Comparison of ENCODE assay signal across 10 mouse cellular contexts in genomic region chr9:63816540-63816939, GRCm38 (mm10). TPM values are rescaled to one million over a fixed set of nuclear protein-coding genes. Genes with fewer than 3 reads are reported as not detected.
DNase-seq lines count a peak whose midpoint lies in the region; ATAC-seq and TF ChIP-seq lines count a peak whose summit lies in the region.
"Had no signal": no experiment of that assay in that cellular context is flagged by ENCODE, and none has a peak within 500 bp of the region (broad histone marks: within the 10 kb centered on the region; RNA-seq: fewer than 3 reads in every experiment).

No protein-coding gene starts in this region.

- no peaks in the 10 kb centered on the region for H3K27me3 ChIP-seq in forebrain, postnatal 0 days (ENCODE audit: insufficient read depth, low read length)
- no peaks in the 10 kb centered on the region for H3K27me3 ChIP-seq in forebrain, embryonic 10.5 days (ENCODE audit: poor library complexity, severe bottlenecking)
- H3K27me3 ChIP-seq in midbrain, postnatal 0 days (ENCODE audit: insufficient read depth, low read length), result no peaks in the 10 kb centered on the region
- no peaks in the 10 kb centered on the region for H3K27me3 ChIP-seq in midbrain, embryonic 16.5 days (ENCODE audit: control insufficient read depth, insufficient read depth, low read depth, low read length)
- no peaks in the 10 kb centered on the region for H3K27me3 ChIP-seq in liver, embryonic 14.5 days (ENCODE audit: control insufficient read depth, insufficient read depth, low read length)

- H3K4me3 ChIP-seq in forebrain, postnatal 0 days (ENCODE audit: low read depth, low read length), result no peak overlapping the region
- no peak overlapping the region for H3K4me3 ChIP-seq in forebrain, embryonic 10.5 days
- H3K4me3 ChIP-seq in midbrain, postnatal 0 days (ENCODE audit: low read depth, low read length), result no peak overlapping the region
- H3K4me3 ChIP-seq in midbrain, embryonic 16.5 days (ENCODE audit: low read depth, low read length), result no peak overlapping the region
- no peak overlapping the region for H3K4me3 ChIP-seq in liver, embryonic 14.5 days (ENCODE audit: insufficient read depth in 1 of 2, low read depth in 2 of 2, low read length in 2 of 2)
- H3K4me3 ChIP-seq: hindbrain, embryonic 10.5 days had no signal

- 75% methylated on average over 2 of the region's 2 CpGs for WGBS in forebrain, postnatal 0 days
- 62% methylated on average over 2 of the region's 2 CpGs for WGBS in forebrain, embryonic 10.5 days
- 68% methylated on average over 2 of the region's 2 CpGs for WGBS in midbrain, postnatal 0 days
- WGBS in midbrain, embryonic 16.5 days, result 55% methylated on average over 2 of the region's 2 CpGs
- WGBS in liver, embryonic 14.5 days (ENCODE audit: insufficient replicate concordance), result 39% methylated on average over 2 of the region's 2 CpGs

- no peak for DNase-seq in forebrain, postnatal 0 days
- DNase-seq in forebrain, embryonic 10.5 days (ENCODE audit: extremely low spot score, low spot score), result no peak
- DNase-seq in midbrain, postnatal 0 days (ENCODE audit: low spot score), result no peak
- peak in 1 of 3 experiments; percentile 10 for DNase-seq in liver, embryonic 14.5 days (ENCODE audit: low read depth in 3 of 3, low spot score in 3 of 3)
- peak; percentile 41 to 46 for DNase-seq in thymus, postnatal 36 days
- DNase-seq in retina, embryonic 14.5 days (ENCODE audit: low spot score), result no peak
- no peak for DNase-seq in gastrocnemius, adult 18-20 months (ENCODE audit: low spot score)

- H3K9me3 ChIP-seq in forebrain, postnatal 0 days (ENCODE audit: low read length), result no peaks in the 10 kb centered on the region
- peaks cover 5% of the 10 kb centered on the region for H3K9me3 ChIP-seq in forebrain, embryonic 10.5 days
- H3K9me3 ChIP-seq in midbrain, postnatal 0 days (ENCODE audit: low read length), result no peaks in the 10 kb centered on the region
- H3K9me3 ChIP-seq in midbrain, embryonic 16.5 days (replicated peaks; ENCODE audit: control insufficient read depth, low read length, poor library complexity, severe bottlenecking), result no peaks in the 10 kb centered on the region
- H3K9me3 ChIP-seq in liver, embryonic 14.5 days (ENCODE audit: control insufficient read depth, low read length), result no peaks in the 10 kb centered on the region

- H3K9ac ChIP-seq in forebrain, postnatal 0 days, result no peak overlapping the region
- H3K9ac ChIP-seq in midbrain, postnatal 0 days (replicated peaks; ENCODE audit: low read length, poor library complexity, severe bottlenecking), result no peak overlapping the region
- no peak overlapping the region for H3K9ac ChIP-seq in midbrain, embryonic 16.5 days (ENCODE audit: low read depth, low read length)
- no peak overlapping the region for H3K9ac ChIP-seq in liver, embryonic 14.5 days (replicated peaks)

- no peak for TF ChIP-seq EP300 in liver, embryonic 14.5 days (IDR thresholded peaks at IDR 0.05; ENCODE audit: low read depth)

- H3K27ac ChIP-seq in forebrain, postnatal 0 days (ENCODE audit: low read depth, low read length), result no peak overlapping the region
- no peak overlapping the region for H3K27ac ChIP-seq in forebrain, embryonic 10.5 days
- H3K27ac ChIP-seq in midbrain, postnatal 0 days (ENCODE audit: low read depth, low read length), result no peak overlapping the region
- H3K27ac ChIP-seq in midbrain, embryonic 16.5 days (ENCODE audit: low read length), result no peak overlapping the region
- no peak overlapping the region for H3K27ac ChIP-seq in liver, embryonic 14.5 days
- H3K27ac ChIP-seq: hindbrain, embryonic 10.5 days had no signal

- ATAC-seq in forebrain, postnatal 0 days, result no peak
- no peak for ATAC-seq in midbrain, postnatal 0 days (ENCODE audit: low FRiP score)
- no peak for ATAC-seq in midbrain, embryonic 16.5 days
- no peak for ATAC-seq in liver, embryonic 14.5 days (ENCODE audit: insufficient read depth)

- H3K4me1 ChIP-seq in forebrain, postnatal 0 days (ENCODE audit: insufficient read depth), result no peaks in the 10 kb centered on the region
- peaks cover 6% of the 10 kb centered on the region for H3K4me1 ChIP-seq in forebrain, embryonic 10.5 days
- H3K4me1 ChIP-seq in midbrain, postnatal 0 days (ENCODE audit: insufficient read depth, low read length), result no peaks in the 10 kb centered on the region
- H3K4me1 ChIP-seq in midbrain, embryonic 16.5 days (ENCODE audit: control insufficient read depth, insufficient read depth, low read length), result no peaks in the 10 kb centered on the region
- no peaks in the 10 kb centered on the region for H3K4me1 ChIP-seq in liver, embryonic 14.5 days (replicated peaks; ENCODE audit: control insufficient read depth in 2 of 2, insufficient read depth in 2 of 2, low read length in 1 of 2)

- TF ChIP-seq CTCF in forebrain, postnatal 0 days (IDR thresholded peaks at IDR 0.05; ENCODE audit: low read depth), result peak; percentile 40
- peak; percentile 39 for TF ChIP-seq CTCF in midbrain, postnatal 0 days (IDR thresholded peaks at IDR 0.05)
- peak; percentile 86 for TF ChIP-seq CTCF in liver, embryonic 14.5 days (IDR thresholded peaks at IDR 0.05; ENCODE audit: low read depth)

- no peak overlapping the region for H3K4me2 ChIP-seq in forebrain, postnatal 0 days (ENCODE audit: low read depth)
- no peak overlapping the region for H3K4me2 ChIP-seq in midbrain, postnatal 0 days (ENCODE audit: low read depth, low read length, poor library complexity, severe bottlenecking)
- no peak overlapping the region for H3K4me2 ChIP-seq in midbrain, embryonic 16.5 days (ENCODE audit: low read length)
- H3K4me2 ChIP-seq in liver, embryonic 14.5 days (ENCODE audit: low read depth), result no peak overlapping the region
- H3K4me2 ChIP-seq: midbrain, embryonic 11.5 days had no signal

- no peaks in the 10 kb centered on the region for H3K36me3 ChIP-seq in forebrain, postnatal 0 days (ENCODE audit: insufficient read depth)
- no peaks in the 10 kb centered on the region for H3K36me3 ChIP-seq in forebrain, embryonic 10.5 days (replicated peaks)
- no peaks in the 10 kb centered on the region for H3K36me3 ChIP-seq in midbrain, postnatal 0 days (ENCODE audit: insufficient read depth, low read length)
- no peaks in the 10 kb centered on the region for H3K36me3 ChIP-seq in midbrain, embryonic 16.5 days (ENCODE audit: control insufficient read depth, insufficient read depth, low read length)
- H3K36me3 ChIP-seq in liver, embryonic 14.5 days (replicated peaks; ENCODE audit: control insufficient read depth, insufficient read depth, low read depth), result no peaks in the 10 kb centered on the region
- H3K36me3 ChIP-seq: hindbrain, embryonic 10.5 days had no signal

RNA-seq across cellular contexts. Expression of gene Smad3, which starts 58.7 kb away (rescaled TPM):
- total RNA-seq in forebrain, postnatal 0 days (2014; rRNA removed), result 16.0 and 17.6 TPM in 2 replicates
- 5.0 and 5.5 TPM in 2 replicates for polyA plus RNA-seq in forebrain, postnatal 0 days (2015; fragmentation: Nextera tagmentation; extraction: Ambion mirVana)
- polyA plus RNA-seq in forebrain, embryonic 10.5 days (2016; fragmentation: Nextera tagmentation; extraction: Ambion mirVana), result 22.1 and 25.5 TPM in 2 replicates
- 13.2 and 20.6 TPM in 2 replicates for total RNA-seq in midbrain, postnatal 0 days (2014; rRNA removed)
- 4.0 TPM in 2 replicates for polyA plus RNA-seq in midbrain, postnatal 0 days (2015; fragmentation: Nextera tagmentation; extraction: Ambion mirVana)
- 5.7 and 6.1 TPM in 2 replicates for polyA plus RNA-seq in midbrain, embryonic 16.5 days (2015; fragmentation: Nextera tagmentation; extraction: Ambion mirVana)
- polyA plus RNA-seq in liver, embryonic 14.5 days (2012; rRNA removed), result 2.8 and 3.2 TPM in 2 replicates
- 1.7 and 2.2 TPM in 2 replicates for polyA plus RNA-seq in liver, embryonic 14.5 days (2014; fragmentation: Nextera tagmentation; extraction: Ambion mirVana)
- 10 to 100 TPM; 56.8 to 76.4 TPM for total RNA-seq in gastrocnemius, adult 18-20 months (2021)

Comparison
In these comparisons a context has a peak if more than half of its experiments do, and no peak if none do; other contexts are left out.
1. DNase-seq: peak in thymus, postnatal 36 days (2 of 2); none in forebrain, postnatal 0 days (single experiment), forebrain, embryonic 10.5 days (single experiment), midbrain, postnatal 0 days (single experiment), retina, embryonic 14.5 days (single experiment) and gastrocnemius, adult 18-20 months (single experiment).
2. Peak in every context shown above with its lines, with median percentiles within 50 percentile points of each other: CTCF ChIP-seq.